Mouse (Mus musculus): ENCODE results near the gene Vdac2. TPM values are rescaled to one million over a fixed set of nuclear protein-coding genes. Genes with fewer than 3 reads are reported as not detected.

Gene Vdac2
- total and polyA plus RNA-seq, 2 experiments from 2014 or later, result 204 to 294 TPM

GRCm38 (mm10) chr14:21792250-21792649 lies 32.8 kb upstream of the Vdac2 start:
- H3K27ac ChIP-seq (ENCODE audit: low read depth, low read length), result no peak overlapping the region

GRCm38 (mm10) chr14:21800641-21801040 lies 24.4 kb upstream of the Vdac2 start:
- no peak for ATAC-seq
- no peak overlapping the region for H3K9ac ChIP-seq
- no peak overlapping the region for H3K27ac ChIP-seq (ENCODE audit: low read depth, low read length)
- no peaks in the 10 kb centered on the region for H3K9me3 ChIP-seq (ENCODE audit: low read length)
- H3K36me3 ChIP-seq (ENCODE audit: insufficient read depth), result peaks cover 4% of the 10 kb centered on the region; the same call in 1 of the 2 replicates
- no peaks in the 10 kb centered on the region for H3K27me3 ChIP-seq (ENCODE audit: insufficient read depth, low read length)
- no peak for TF ChIP-seq CTCF (IDR thresholded peaks at IDR 0.05; ENCODE audit: low read depth)
- H3K4me3 ChIP-seq (ENCODE audit: low read depth, low read length), result no peak overlapping the region
- WGBS, result 98% methylated on average over 4 of the region's 4 CpGs
- H3K4me1 ChIP-seq (ENCODE audit: insufficient read depth), result no peaks in the 10 kb centered on the region
- H3K4me2 ChIP-seq (ENCODE audit: low read depth), result no peak overlapping the region
- DNase-seq, result no peak

More at GRCm38 (mm10) chr14:21792250-21792649, 32.8 kb upstream of the Vdac2 start:
- Histone ChIP-seq H3K4me1 (ENCODE audit: insufficient read depth) (no peaks in the 10 kb centered on the region), H3K36me3 (ENCODE audit: insufficient read depth) (peaks cover 22% of the 10 kb centered on the region), H3K4me2 (ENCODE audit: low read depth) (no peak overlapping the region), H3K27me3 (ENCODE audit: insufficient read depth, low read length) (no peaks in the 10 kb centered on the region), H3K4me3 (ENCODE audit: low read depth, low read length) (no peak overlapping the region), H3K9me3 (ENCODE audit: low read length) (no peaks in the 10 kb centered on the region), H3K9ac (no peak overlapping the region)
- WGBS, result 98% methylated on average over 6 of the region's 6 CpGs
- ATAC-seq, result no peak
- no peak for TF ChIP-seq CTCF (IDR thresholded peaks at IDR 0.05; ENCODE audit: low read depth)
- DNase-seq, result no peak

GRCm38 (mm10) chr14:21801624-21802023 lies 23.4 kb upstream of the Vdac2 start:
- WGBS, result 77% methylated on average over 7 of the region's 7 CpGs
- no peak overlapping the region for H3K9ac ChIP-seq
- H3K4me1 ChIP-seq (ENCODE audit: insufficient read depth), result no peaks in the 10 kb centered on the region
- no peak overlapping the region for H3K27ac ChIP-seq (ENCODE audit: low read depth, low read length)
- H3K4me2 ChIP-seq (ENCODE audit: low read depth), result no peak overlapping the region
- no peaks in the 10 kb centered on the region for H3K9me3 ChIP-seq (ENCODE audit: low read length)
- TF ChIP-seq CTCF (IDR thresholded peaks at IDR 0.05; ENCODE audit: low read depth), result no peak
- ATAC-seq, result no peak
- H3K36me3 ChIP-seq (ENCODE audit: insufficient read depth), result peaks cover 4% of the 10 kb centered on the region; the same call in 1 of the 2 replicates
- H3K4me3 ChIP-seq (ENCODE audit: low read depth, low read length), result no peak overlapping the region
- H3K27me3 ChIP-seq (ENCODE audit: insufficient read depth, low read length), result no peaks in the 10 kb centered on the region
- DNase-seq, result no peak

- H3K9ac ChIP-seq, result no peak overlapping the region
- H3K4me2 ChIP-seq (ENCODE audit: low read depth), result no peak overlapping the region
- no peaks in the 10 kb centered on the region for H3K4me1 ChIP-seq (ENCODE audit: insufficient read depth)
- ATAC-seq (no peak), DNase-seq (no peak)
- peaks cover 4% of the 10 kb centered on the region; the same call in 1 of the 2 replicates for H3K36me3 ChIP-seq (ENCODE audit: insufficient read depth)
- H3K27ac ChIP-seq (ENCODE audit: low read depth, low read length), result no peak overlapping the region
- no peak for TF ChIP-seq CTCF (IDR thresholded peaks at IDR 0.05; ENCODE audit: low read depth)
- 92% methylated on average over 6 of the region's 6 CpGs for WGBS
- H3K4me3 ChIP-seq (ENCODE audit: low read depth, low read length), result no peak overlapping the region
- no peaks in the 10 kb centered on the region for H3K27me3 ChIP-seq (ENCODE audit: insufficient read depth, low read length)
- H3K9me3 ChIP-seq (ENCODE audit: low read length), result no peaks in the 10 kb centered on the region
These were observed 22.4 kb upstream of the Vdac2 start for GRCm38 (mm10) chr14:21802543-21803206.

- no peak overlapping the region for H3K4me3 ChIP-seq (ENCODE audit: low read depth, low read length)
- no peaks in the 10 kb centered on the region for H3K27me3 ChIP-seq (ENCODE audit: insufficient read depth, low read length)
- ATAC-seq, result no peak
- H3K9me3 ChIP-seq (ENCODE audit: low read length), result no peaks in the 10 kb centered on the region
- H3K27ac ChIP-seq (ENCODE audit: low read depth, low read length), result no peak overlapping the region
- TF ChIP-seq CTCF (IDR thresholded peaks at IDR 0.05; ENCODE audit: low read depth), result no peak
- no peaks in the 10 kb centered on the region for H3K36me3 ChIP-seq (ENCODE audit: insufficient read depth)
- DNase-seq, result no peak
- WGBS, result 92% methylated on average over 2 of the region's 2 CpGs
- H3K9ac ChIP-seq, result no peak overlapping the region
- H3K4me2 ChIP-seq (ENCODE audit: low read depth), result no peak overlapping the region
- H3K4me1 ChIP-seq (ENCODE audit: insufficient read depth), result no peaks in the 10 kb centered on the region
These were observed 18.8 kb upstream of the Vdac2 start for GRCm38 (mm10) chr14:21806203-21806602.

- no peaks in the 10 kb centered on the region for H3K4me1 ChIP-seq (ENCODE audit: insufficient read depth)
- H3K9me3 ChIP-seq (ENCODE audit: low read length), result no peaks in the 10 kb centered on the region
- DNase-seq (no peak), ATAC-seq (no peak)
- no peak overlapping the region for H3K27ac ChIP-seq (ENCODE audit: low read depth, low read length)
- no peaks in the 10 kb centered on the region for H3K36me3 ChIP-seq (ENCODE audit: insufficient read depth)
- no peak for TF ChIP-seq CTCF (IDR thresholded peaks at IDR 0.05; ENCODE audit: low read depth)
- WGBS, result 96% methylated on average over 3 of the region's 3 CpGs
- H3K9ac ChIP-seq, result no peak overlapping the region
- H3K4me2 ChIP-seq (ENCODE audit: low read depth), result no peak overlapping the region
- no peak overlapping the region for H3K4me3 ChIP-seq (ENCODE audit: low read depth, low read length)
- H3K27me3 ChIP-seq (ENCODE audit: insufficient read depth, low read length), result no peaks in the 10 kb centered on the region
These were observed 18.3 kb upstream of the Vdac2 start for GRCm38 (mm10) chr14:21806631-21807160.

GRCm38 (mm10) chr14:21808208-21808922 lies 16.7 kb upstream of the Vdac2 start:
- ATAC-seq (no peak), DNase-seq (no peak)
- Histone ChIP-seq H3K9me3 (ENCODE audit: low read length) (no peaks in the 10 kb centered on the region), H3K27ac (ENCODE audit: low read depth, low read length) (no peak overlapping the region), H3K27me3 (ENCODE audit: insufficient read depth, low read length) (no peaks in the 10 kb centered on the region), H3K4me1 (ENCODE audit: insufficient read depth) (no peaks in the 10 kb centered on the region), H3K4me3 (ENCODE audit: low read depth, low read length) (no peak overlapping the region), H3K36me3 (ENCODE audit: insufficient read depth) (no peaks in the 10 kb centered on the region), H3K9ac (no peak overlapping the region), H3K4me2 (ENCODE audit: low read depth) (no peak overlapping the region)
- no peak for TF ChIP-seq CTCF (IDR thresholded peaks at IDR 0.05; ENCODE audit: low read depth)
- WGBS, result 94% methylated on average over 8 of the region's 8 CpGs
